Mouse (Mus musculus) embryonic facial prominence, embryonic 10.5 days (tissue): ENCODE measurements around the gene Dcaf1. TPM values are rescaled to one million over a fixed set of nuclear protein-coding genes. Genes with fewer than 3 reads are reported as not detected.

ENCODE experiments used
- DNase-seq: peaks from one replicate; pipeline ENCODE4 v3.0.0-alpha.2; 2017; ENCODE audit warnings: low spot score
- H3K27ac ChIP-seq: fragments of 300-500 bp; sonication (generic); replicated peaks from 2 replicates; pipeline ENCODE4 v1.5.1; 2016; ENCODE audit warnings: mild to moderate bottlenecking
- H3K27me3 ChIP-seq: fragments of 300-500 bp; sonication (generic); replicated peaks from 2 replicates; pipeline ENCODE4 v1.6.1; 2016; ENCODE audit warnings: low read depth, mild to moderate bottlenecking; ENCODE audit not compliant: poor library complexity, severe bottlenecking
- H3K36me3 ChIP-seq: fragments of 300-500 bp; sonication (generic); replicated peaks from 2 replicates; pipeline ENCODE4 v1.6.1; 2016; ENCODE audit warnings: mild to moderate bottlenecking, moderate library complexity
- H3K4me1 ChIP-seq: fragments of 300-500 bp; sonication (generic); 2 replicates; pipeline ENCODE4 v1.6.1; 2016
- H3K4me3 ChIP-seq: fragments of 300-500 bp; sonication (generic); 2 replicates; pipeline ENCODE4 v1.5.1; 2016; ENCODE audit warnings: mild to moderate bottlenecking, moderate library complexity
- H3K9me3 ChIP-seq: fragments of 300-500 bp; sonication (generic); 2 replicates; pipeline ENCODE4 v1.6.1; 2016; ENCODE audit warnings: mild to moderate bottlenecking
- WGBS: fragments of 180-500 bp; shearing (Covaris S2); methylation state at CpG from one replicate; pipeline ENCODE4 v1.1.7; 2016; 5-methylcytosine and 5-hydroxymethylcytosine counted together
- polyA plus RNA-seq: library from polyadenylated mRNA; unstranded; fragments of >200 nt; fragmentation: Nextera tagmentation; extraction: Ambion mirVana; gene quantifications from 2 replicates; pipeline ENCODE4 v1.2.1, GENCODE M21; 2016

Gene Dcaf1
- polyA plus RNA-seq, 1 experiment from 2014 or later, result 30.7 TPM

DNA sequence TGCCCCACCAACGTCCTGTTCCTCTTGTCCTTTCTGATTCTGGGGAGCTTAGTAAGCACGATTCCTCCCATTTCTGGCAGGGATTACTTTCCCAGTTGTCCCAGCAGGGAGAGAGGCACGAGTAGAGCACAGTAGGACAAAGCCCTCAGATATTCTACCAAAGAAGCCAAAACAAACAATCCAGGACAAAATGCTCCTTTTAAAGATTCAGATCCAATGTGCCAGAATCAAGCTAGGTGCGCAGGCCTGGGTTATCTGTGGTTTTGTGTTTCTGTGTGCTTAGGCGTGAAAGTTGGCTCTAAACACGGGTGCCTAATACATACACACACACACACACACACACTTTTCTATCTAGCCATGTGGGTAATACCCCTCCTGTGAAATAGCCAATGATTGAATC, 3.5 kb upstream of the Dcaf1 start:
- Histone ChIP-seq H3K9me3 (no peaks in the 10 kb centered on the region), H3K27ac (no peak overlapping the region), H3K4me1 (peaks cover 6% of the 10 kb centered on the region; the same call in 1 of the 2 replicates), H3K36me3 (no peaks in the 10 kb centered on the region), H3K4me3 (no peak overlapping the region), H3K27me3 (no peaks in the 10 kb centered on the region)
- WGBS, result 80% methylated on average over 6 of the region's 6 CpGs
- no peak for DNase-seq

GRCm38 (mm10) chr9:106819201-106819600, 2.5 kb upstream of the Dcaf1 start:
- peaks cover 3% of the 10 kb centered on the region; the same call in 1 of the 2 replicates for H3K36me3 ChIP-seq
- DNase-seq, result no peak
- H3K4me3 ChIP-seq, result no peak overlapping the region
- H3K9me3 ChIP-seq, result no peaks in the 10 kb centered on the region
- H3K4me1 ChIP-seq, result peaks cover 6% of the 10 kb centered on the region; the same call in 1 of the 2 replicates
- WGBS, result 84% methylated on average over 1 of the region's 1 CpGs
- no peaks in the 10 kb centered on the region for H3K27me3 ChIP-seq
- H3K27ac ChIP-seq, result no peak overlapping the region

DNA sequence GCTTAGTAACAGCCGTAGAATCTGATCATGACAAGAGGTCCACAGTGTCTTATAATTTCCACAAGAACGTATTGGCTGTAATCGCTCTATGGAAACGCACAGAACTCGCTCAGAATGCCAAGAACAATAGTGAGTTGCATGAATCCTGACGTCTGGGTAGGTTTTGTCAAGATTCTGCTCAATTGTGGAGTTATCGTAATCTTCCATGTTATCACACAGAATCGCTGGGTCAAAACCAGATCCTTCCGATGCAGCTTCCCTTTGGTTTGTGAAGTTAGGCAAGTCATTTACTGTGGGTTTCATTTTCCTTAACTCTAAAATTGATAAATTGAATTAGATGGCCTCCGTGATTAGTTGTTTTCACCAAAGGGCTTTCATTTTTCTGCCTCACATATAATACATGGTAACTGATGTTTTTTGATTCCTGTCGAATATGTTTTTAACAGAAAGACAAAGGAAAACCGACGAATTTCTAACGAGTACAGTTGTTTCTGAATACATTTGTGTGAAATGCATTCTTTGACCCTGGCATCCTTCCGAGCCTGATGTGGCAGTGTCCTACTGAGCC, 540 bp upstream of the Dcaf1 start:
- Histone ChIP-seq H3K36me3 (peaks cover 10% of the 10 kb centered on the region), H3K4me3 (peak overlapping the region; percentile 97), H3K27me3 (no peaks in the 10 kb centered on the region), H3K9me3 (no peaks in the 10 kb centered on the region), H3K4me1 (peaks cover 6% of the 10 kb centered on the region; the same call in 1 of the 2 replicates), H3K27ac (peak overlapping the region; percentile 97)
- DNase-seq, result no peak
- 56% methylated on average over 15 of the region's 15 CpGs for WGBS

DNA sequence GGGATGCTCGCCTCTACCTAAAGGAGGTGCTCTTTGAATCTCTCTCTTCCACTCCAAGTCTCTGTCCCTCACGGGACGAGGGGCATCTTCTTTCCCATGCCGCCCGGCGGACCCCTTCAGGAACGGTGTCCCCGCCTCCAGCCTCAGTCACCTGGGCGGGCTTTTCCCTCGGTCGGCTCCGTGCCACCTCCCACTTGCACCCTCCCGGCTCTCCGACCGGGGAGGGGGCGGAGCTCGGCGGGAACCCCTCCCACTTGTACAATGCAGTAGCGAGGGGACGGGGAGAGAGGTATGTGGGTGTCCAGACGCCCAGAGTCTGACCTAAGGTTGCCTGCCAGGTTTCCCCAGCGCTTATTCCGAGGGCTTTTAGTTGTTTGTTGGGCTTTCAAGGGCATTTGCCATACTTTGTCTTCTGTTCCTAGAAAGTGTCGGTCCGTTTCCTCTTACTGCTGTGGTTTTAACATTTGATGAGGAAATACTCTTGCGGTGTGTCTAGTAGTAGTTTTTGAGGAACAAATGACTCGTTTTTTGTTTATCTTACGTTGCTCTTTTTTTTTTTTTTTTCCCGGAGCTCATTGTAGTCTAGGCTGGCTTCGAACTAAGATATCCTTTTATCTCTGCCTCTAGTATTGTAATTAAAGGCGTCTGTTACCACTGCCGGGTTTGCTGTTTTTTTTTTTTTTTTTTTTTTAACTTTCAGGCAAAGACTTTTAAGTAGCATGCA, 869 bp downstream of the Dcaf1 start:
- WGBS, result 4% methylated on average over 32 of the region's 32 CpGs
- H3K4me3 ChIP-seq, result peak overlapping the region; percentile 97

GRCm38 (mm10) chr9:106840569-106840968, 18.9 kb downstream of the Dcaf1 start:
- no peak for DNase-seq
- Histone ChIP-seq H3K9me3 (peaks cover 2% of the 10 kb centered on the region), H3K36me3 (peaks cover 99% of the 10 kb centered on the region), H3K4me3 (no peak overlapping the region), H3K4me1 (no peaks in the 10 kb centered on the region), H3K27me3 (no peaks in the 10 kb centered on the region), H3K27ac (no peak overlapping the region)
- WGBS, result 98% methylated on average over 1 of the region's 1 CpGs

More for the DNA sequence above, 869 bp downstream of the Dcaf1 start:
- Histone ChIP-seq H3K36me3 (peaks cover 16% of the 10 kb centered on the region), H3K27ac (peak overlapping the region; percentile 97), H3K9me3 (no peaks in the 10 kb centered on the region), H3K4me1 (peaks cover 6% of the 10 kb centered on the region; the same call in 1 of the 2 replicates), H3K27me3 (no peaks in the 10 kb centered on the region)
- DNase-seq, result peak; percentile 93

DNA sequence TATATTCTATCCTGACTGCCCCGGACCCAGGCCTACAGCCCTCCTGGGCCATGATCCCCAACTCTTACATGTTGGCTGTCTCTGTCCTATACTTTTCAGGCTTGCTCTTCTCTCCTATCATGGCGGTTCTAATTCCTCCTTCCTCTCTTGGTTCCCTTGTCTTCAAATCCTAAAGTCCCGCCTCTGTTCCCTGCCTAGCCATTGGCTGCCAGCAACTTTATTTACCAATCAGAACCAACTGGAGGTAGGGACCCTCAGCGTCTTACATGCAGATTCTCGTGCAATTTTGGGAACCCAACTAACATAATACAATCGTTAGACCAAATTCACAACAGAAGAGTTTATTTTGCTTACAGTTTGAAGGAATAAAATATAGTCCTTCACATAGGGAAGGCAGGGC, 21.1 kb downstream of the Dcaf1 start:
- 93% methylated on average over 6 of the region's 6 CpGs for whole genome bisulfite sequencing
- DNase-seq, result no peak
- Histone ChIP-seq H3K4me3 (no peak overlapping the region), H3K4me1 (no peaks in the 10 kb centered on the region), H3K27me3 (no peaks in the 10 kb centered on the region), H3K36me3 (peaks cover 95% of the 10 kb centered on the region), H3K9me3 (peaks cover 2% of the 10 kb centered on the region), H3K27ac (no peak overlapping the region)

DNA sequence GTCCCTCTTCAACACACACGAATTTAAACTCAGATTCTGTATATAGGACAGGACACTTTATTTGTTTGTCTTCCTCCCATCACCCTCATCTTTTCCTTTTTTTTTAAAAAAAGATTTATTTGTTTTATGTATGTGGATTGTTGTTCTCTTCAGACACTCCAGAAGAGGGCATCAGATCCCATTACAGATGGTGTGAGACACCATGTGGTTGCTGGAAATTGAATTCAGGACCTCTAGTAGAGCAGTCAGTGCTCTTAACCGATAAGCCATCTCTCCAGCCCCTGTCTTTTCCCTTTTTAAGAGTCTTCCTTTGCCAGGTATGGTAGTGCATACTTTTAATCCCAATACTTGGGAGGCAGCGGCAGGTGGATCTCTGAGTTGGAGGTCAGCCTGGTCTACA, 35.0 kb downstream of the Dcaf1 start:
- WGBS, result 88% methylated on average over 3 of the region's 3 CpGs
- H3K36me3 ChIP-seq, result peaks cover 99% of the 10 kb centered on the region

GRCm38 (mm10) chr9:106858036-106858435, 36.4 kb downstream of the Dcaf1 start:
- H3K27ac ChIP-seq, result no peak overlapping the region
- WGBS, result 91% methylated on average over 11 of the region's 11 CpGs
- no peaks in the 10 kb centered on the region for H3K27me3 ChIP-seq
- no peaks in the 10 kb centered on the region for H3K9me3 ChIP-seq
- DNase-seq, result no peak
- H3K4me1 ChIP-seq, result no peaks in the 10 kb centered on the region
- peaks cover 99% of the 10 kb centered on the region for H3K36me3 ChIP-seq
- H3K4me3 ChIP-seq, result no peak overlapping the region

More for the DNA sequence above, 35.0 kb downstream of the Dcaf1 start:
- H3K27ac ChIP-seq, result no peak overlapping the region
- no peaks in the 10 kb centered on the region for H3K4me1 ChIP-seq
- H3K27me3 ChIP-seq, result no peaks in the 10 kb centered on the region
- no peak for DNase-seq
- no peaks in the 10 kb centered on the region for H3K9me3 ChIP-seq
- no peak overlapping the region for H3K4me3 ChIP-seq

- no peaks in the 10 kb centered on the region for H3K9me3 ChIP-seq
- no peak for DNase-seq
- no peak overlapping the region for H3K4me3 ChIP-seq
- H3K4me1 ChIP-seq, result no peaks in the 10 kb centered on the region
- 89% methylated on average over 5 of the region's 5 CpGs for WGBS
- no peak overlapping the region for H3K27ac ChIP-seq
- no peaks in the 10 kb centered on the region for H3K27me3 ChIP-seq
- H3K36me3 ChIP-seq, result peaks cover 90% of the 10 kb centered on the region
Measured at GRCm38 (mm10) chr9:106874216-106874615, 52.5 kb downstream of the Dcaf1 start.

DNA sequence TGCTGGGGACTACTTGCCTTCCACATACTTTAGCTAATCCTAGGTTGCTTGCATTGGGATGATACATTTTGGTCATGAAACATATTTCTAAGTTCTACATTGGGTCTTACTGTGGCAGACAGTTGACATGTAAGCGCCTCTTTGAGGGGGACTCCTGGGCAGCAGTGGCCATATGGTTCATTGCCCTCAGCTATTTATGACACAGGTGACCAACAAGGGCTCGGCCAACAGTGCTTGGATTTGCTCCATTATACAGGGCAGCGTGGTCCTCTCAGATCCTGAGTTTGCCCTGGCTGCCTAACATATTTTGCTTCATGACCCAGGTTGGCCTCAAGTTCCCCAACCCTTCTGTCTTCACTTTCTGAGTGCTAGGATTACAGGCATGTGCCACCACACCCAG, 55.0 kb downstream of the Dcaf1 start:
- Histone ChIP-seq H3K27ac (no peak overlapping the region), H3K4me3 (no peak overlapping the region), H3K27me3 (no peaks in the 10 kb centered on the region), H3K36me3 (peaks cover 93% of the 10 kb centered on the region), H3K9me3 (no peaks in the 10 kb centered on the region), H3K4me1 (peaks cover 3% of the 10 kb centered on the region; the same call in 1 of the 2 replicates)
- DNase-seq, result no peak
- WGBS, result 90% methylated on average over 3 of the region's 3 CpGs

GRCm38 (mm10) chr9:106879471-106879870, 57.8 kb downstream of the Dcaf1 start:
- Histone ChIP-seq H3K9me3 (no peaks in the 10 kb centered on the region), H3K36me3 (peaks cover 97% of the 10 kb centered on the region), H3K27me3 (no peaks in the 10 kb centered on the region), H3K4me3 (no peak overlapping the region), H3K4me1 (peaks cover 31% of the 10 kb centered on the region), H3K27ac (no peak overlapping the region)
- DNase-seq, result no peak
- 69% methylated on average over 4 of the region's 4 CpGs for WGBS

DNA sequence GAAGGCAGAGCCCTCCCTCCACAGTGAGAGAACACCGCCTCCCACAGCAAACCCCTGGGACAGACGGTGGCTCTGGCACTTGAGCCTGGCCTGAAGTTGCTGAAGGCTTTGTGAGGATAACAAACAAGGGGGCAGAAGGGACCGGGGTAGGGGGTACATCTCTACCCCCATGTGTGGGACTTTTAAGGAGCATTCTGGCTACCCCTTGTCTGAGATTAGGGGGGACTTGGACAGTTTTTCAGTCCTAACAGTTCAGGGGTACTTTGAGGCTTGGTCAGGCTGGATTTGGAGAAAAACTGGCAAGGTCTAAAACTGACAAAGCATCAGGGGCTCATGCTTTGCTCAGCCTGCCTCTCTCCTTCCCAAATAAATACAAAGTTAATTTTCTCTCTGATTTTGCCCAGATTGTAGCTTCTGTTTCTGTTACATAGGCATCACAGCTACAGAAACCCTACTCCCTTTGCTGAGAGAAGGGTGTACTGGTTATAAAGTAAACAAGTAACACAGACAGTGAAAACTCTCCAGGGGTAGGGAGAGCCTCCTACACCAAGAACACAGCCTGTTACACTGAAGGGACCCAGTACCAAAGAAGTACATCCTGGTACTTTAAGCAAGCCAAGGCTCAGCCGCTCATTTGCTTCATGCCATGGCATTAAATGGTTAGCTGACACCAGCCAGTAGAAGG, 59.5 kb downstream of the Dcaf1 start:
- Histone ChIP-seq H3K36me3 (peaks cover 93% of the 10 kb centered on the region), H3K27ac (no peak overlapping the region), H3K9me3 (no peaks in the 10 kb centered on the region), H3K4me1 (peaks cover 47% of the 10 kb centered on the region), H3K27me3 (no peaks in the 10 kb centered on the region), H3K4me3 (no peak overlapping the region)
- 69% methylated on average over 4 of the region's 4 CpGs for WGBS
- no peak for DNase-seq
